Mouse (Mus musculus) hindbrain, embryonic 14.5 days (tissue): Measurements from ENCODE around the gene Sf1. TPM values are rescaled to one million over a fixed set of nuclear protein-coding genes. Genes with fewer than 3 reads are reported as not detected.

Source experiments
- ATAC-seq: fragments of 200-750 bp; cut with Nextera tagmentation; 2 replicates; pipeline ENCODE4 v1.8.0; 2017; ENCODE audit warnings: moderate number of reproducible peaks, mild to moderate bottlenecking, moderate TSS enrichment, moderate library complexity; ENCODE audit not compliant: low FRiP score
- DNase-seq: peaks from one replicate; pipeline ENCODE4 v3.0.0-alpha.2; 2015; ENCODE audit warnings: low spot score
- H3K27ac ChIP-seq: fragments of 300-500 bp; sonication (generic); 2 replicates; pipeline ENCODE4 v1.5.1; 2014; ENCODE audit warnings: mild to moderate bottlenecking, moderate library complexity
- H3K27me3 ChIP-seq: fragments of 300-500 bp; sonication (generic); 2 replicates; pipeline ENCODE4 v1.6.1; 2014; ENCODE audit warnings: mild to moderate bottlenecking, low read length, mixed read lengths; ENCODE audit not compliant: control insufficient read depth, insufficient read depth
- H3K36me3 ChIP-seq: fragments of 300-500 bp; sonication (generic); replicated peaks from 2 replicates; pipeline ENCODE4 v1.6.1; 2014; ENCODE audit not compliant: control insufficient read depth, insufficient read depth
- H3K4me1 ChIP-seq: fragments of 300-500 bp; sonication (generic); replicated peaks from 2 replicates; pipeline ENCODE4 v1.6.1; 2014; ENCODE audit warnings: antibody characterized with exemption, low read length, mixed read lengths; ENCODE audit not compliant: control insufficient read depth, insufficient read depth
- H3K4me2 ChIP-seq: fragments of 300-500 bp; sonication (generic); replicated peaks from 2 replicates; pipeline ENCODE4 v1.6.1; 2014; ENCODE audit warnings: mild to moderate bottlenecking, moderate library complexity
- H3K4me3 ChIP-seq: fragments of 300-500 bp; sonication (generic); replicated peaks from 2 replicates; pipeline ENCODE4 v1.5.1; 2014; ENCODE audit warnings: mild to moderate bottlenecking, low read length
- H3K9ac ChIP-seq: fragments of 300-500 bp; sonication (generic); 2 replicates; pipeline ENCODE4 v1.6.1; 2014
- H3K9me3 ChIP-seq: fragments of 300-500 bp; sonication (generic); 2 replicates; pipeline ENCODE4 v1.6.1; 2016; ENCODE audit warnings: low read length; ENCODE audit not compliant: control insufficient read depth
- WGBS: fragments of 180-500 bp; shearing (Covaris S2); extraction: QIAGEN DNeasy Blood & Tissue Kit; methylation state at CpG from one replicate; pipeline ENCODE4 v1.1.7; 2014; 5-methylcytosine and 5-hydroxymethylcytosine counted together
- polyA plus RNA-seq: library from polyadenylated mRNA; unstranded; fragments of >200 nt; fragmentation: Nextera tagmentation; extraction: Ambion mirVana; gene quantifications from 2 replicates; pipeline ENCODE4 v1.2.1, GENCODE M21; 2014

Gene Sf1
- polyA plus RNA-seq, 1 experiment from 2014 or later: 103 TPM

GRCm38 (mm10) chr19:6377327-6378040 lies 14.0 kb downstream of the Sf1 start:
- no peak for ATAC-seq

GRCm38 (mm10) chr19:6380411-6381166 lies 17.1 kb downstream of the Sf1 start:
- Histone ChIP-seq H3K27me3 (no peaks in the 10 kb centered on the region), H3K9me3 (no peaks in the 10 kb centered on the region), H3K27ac (no peak overlapping the region), H3K4me3 (no peak overlapping the region), H3K4me1 (peaks cover 8% of the 10 kb centered on the region; the same call in 1 of the 2 replicates), H3K36me3 (peaks cover 40% of the 10 kb centered on the region), H3K9ac (no peak overlapping the region), H3K4me2 (no peak overlapping the region)
- 94% methylated on average over 9 of the region's 9 CpGs for WGBS
- no peak for ATAC-seq
- DNase-seq: no peak

More at GRCm38 (mm10) chr19:6377327-6378040, 14.0 kb downstream of the Sf1 start:
- 52% methylated on average over 11 of the region's 11 CpGs for WGBS
- DNase-seq: peak; percentile 36
- no peak overlapping the region for H3K4me2 ChIP-seq
- no peaks in the 10 kb centered on the region for H3K9me3 ChIP-seq
- H3K27ac ChIP-seq: 0 out of 2 replicates have a peak overlapping the region, but pooled peaks have one; percentile 51
- H3K4me3 ChIP-seq: no peak overlapping the region
- H3K4me1 ChIP-seq: no peaks in the 10 kb centered on the region; the same call in 1 of the 2 replicates
- H3K9ac ChIP-seq: no peak overlapping the region
- no peaks in the 10 kb centered on the region for H3K27me3 ChIP-seq
- peaks cover 71% of the 10 kb centered on the region for H3K36me3 ChIP-seq

DNA sequence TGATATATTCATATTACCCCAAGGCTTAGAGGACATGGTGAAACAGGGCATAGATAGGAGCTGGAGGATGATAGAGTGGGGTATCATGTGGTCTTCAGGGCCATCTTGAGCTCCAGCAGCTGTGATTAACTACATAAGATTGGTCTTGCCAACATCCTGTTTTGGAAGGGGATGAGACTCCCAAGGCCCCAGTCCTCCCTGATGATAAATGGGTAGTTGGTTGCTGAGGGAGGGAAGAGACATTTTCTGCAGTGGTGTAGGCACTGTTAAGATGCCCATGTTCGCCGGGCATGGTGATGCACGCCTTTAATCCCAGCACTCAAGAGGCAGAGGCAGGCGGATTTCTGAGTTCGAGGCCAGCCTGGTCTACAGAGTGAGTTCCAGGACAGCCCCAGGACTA lies 17.7 kb downstream of the Sf1 start:
- Histone ChIP-seq H3K9me3 (no peaks in the 10 kb centered on the region), H3K4me2 (no peak overlapping the region), H3K4me1 (peaks cover 8% of the 10 kb centered on the region; the same call in 1 of the 2 replicates), H3K9ac (no peak overlapping the region), H3K27ac (no peak overlapping the region), H3K4me3 (no peak overlapping the region), H3K36me3 (peaks cover 34% of the 10 kb centered on the region), H3K27me3 (no peaks in the 10 kb centered on the region)
- no peak for ATAC-seq
- WGBS: 96% methylated on average over 5 of the region's 5 CpGs
- DNase-seq: no peak

DNA sequence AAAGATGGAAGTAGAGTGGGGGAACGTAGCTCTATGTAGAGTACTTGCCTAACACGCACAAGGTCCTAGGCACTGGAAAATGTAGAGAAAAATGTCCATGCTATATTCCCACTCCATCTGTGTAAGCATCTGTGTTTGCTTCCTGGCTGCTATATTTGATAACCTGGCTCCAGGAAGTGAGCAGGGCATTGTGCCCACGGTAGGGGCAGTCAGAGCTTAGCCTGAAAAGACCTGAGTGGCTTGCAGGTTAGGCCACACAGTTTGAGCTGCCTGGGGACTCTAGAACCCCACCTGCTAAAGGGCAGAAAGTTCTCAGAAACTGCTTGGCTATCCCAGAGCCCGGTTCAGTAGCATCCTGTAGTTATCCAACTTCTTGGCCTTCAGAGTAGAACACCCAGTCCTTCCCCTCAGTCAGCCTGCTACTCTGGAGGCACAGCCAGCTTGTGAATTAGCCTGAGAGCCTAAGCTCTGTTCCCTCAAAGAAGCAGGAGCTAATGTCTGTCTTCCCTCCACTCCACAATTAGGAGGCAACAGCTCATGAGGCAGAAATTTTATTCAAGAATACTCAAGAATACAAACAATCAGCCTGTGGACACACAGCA lies 18.9 kb downstream of the Sf1 start:
- Histone ChIP-seq H3K9ac (no peak overlapping the region), H3K4me2 (no peak overlapping the region), H3K4me3 (no peak overlapping the region), H3K4me1 (peaks cover 8% of the 10 kb centered on the region; the same call in 1 of the 2 replicates), H3K27ac (no peak overlapping the region), H3K27me3 (no peaks in the 10 kb centered on the region), H3K36me3 (peaks cover 22% of the 10 kb centered on the region), H3K9me3 (no peaks in the 10 kb centered on the region)
- no peak for DNase-seq
- no peak for ATAC-seq
- 84% methylated on average over 4 of the region's 4 CpGs for WGBS

- no peaks in the 10 kb centered on the region for H3K27me3 ChIP-seq
- ATAC-seq (no peak), DNase-seq (no peak)
- no peaks in the 10 kb centered on the region for H3K9me3 ChIP-seq
- H3K4me3 ChIP-seq: no peak overlapping the region
- H3K9ac ChIP-seq: no peak overlapping the region
- H3K4me2 ChIP-seq: no peak overlapping the region
- H3K36me3 ChIP-seq: peaks cover 11% of the 10 kb centered on the region
- H3K4me1 ChIP-seq: 0 out of 2 replicates have a peak, but pooled peaks cover 8% of the 10 kb centered on the region
- 50% methylated on average over 5 of the region's 5 CpGs for WGBS
- peak overlapping the region; percentile 26; the same call in 1 of the 2 replicates for H3K27ac ChIP-seq
Observed at GRCm38 (mm10) chr19:6383470-6383869, 20.0 kb downstream of the Sf1 start.

DNA sequence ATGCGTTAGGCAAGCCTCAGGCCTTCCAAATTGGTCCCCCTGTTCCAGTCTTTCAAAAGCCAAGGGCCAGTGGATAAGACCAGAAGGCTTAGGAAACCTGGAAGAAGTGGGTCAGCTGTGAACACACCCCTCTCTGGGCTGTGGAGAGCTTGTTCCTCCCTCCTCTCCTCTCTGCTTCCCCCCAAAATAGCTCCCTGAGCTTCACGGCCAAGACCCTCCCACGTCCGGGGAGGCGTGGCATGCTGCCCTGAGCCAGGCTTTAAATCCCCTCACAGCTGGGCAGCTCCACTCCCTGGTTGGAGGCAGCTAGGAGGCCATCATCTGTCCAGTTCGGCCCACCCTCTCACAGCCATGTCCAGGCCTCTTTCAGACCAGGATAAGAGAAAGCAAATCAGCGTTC lies 20.6 kb downstream of the Sf1 start, which contains the start of gene Pygm:
Gene Pygm (plus strand): TSS at position 272 of the 400 bp plus-strand sequence.
- no peak within 1 kb of the TSS for H3K4me3 ChIP-seq
- peaks cover 6% of the 10 kb centered on the region; the same call in 1 of the 2 replicates for H3K36me3 ChIP-seq
- DNase-seq: no peak
- H3K4me2 ChIP-seq: no peak within 1 kb of the TSS
- no peak within 1 kb of the TSS for H3K9ac ChIP-seq
- H3K4me1 ChIP-seq: 0 out of 2 replicates have a peak, but pooled peaks cover 8% of the 10 kb centered on the region
- H3K27me3 ChIP-seq: no peaks in the 10 kb centered on the region
- no peak for ATAC-seq
- peak within 1 kb of the TSS; percentile 26; the same call in 1 of the 2 replicates for H3K27ac ChIP-seq
- H3K9me3 ChIP-seq: no peaks in the 10 kb centered on the region
- WGBS: 19% methylated on average over 7 of the region's 7 CpGs

- H3K36me3 ChIP-seq: peaks cover 6% of the 10 kb centered on the region; the same call in 1 of the 2 replicates
- no peaks in the 10 kb centered on the region for H3K27me3 ChIP-seq
- H3K4me2 ChIP-seq: no peak overlapping the region
- ATAC-seq (no peak), DNase-seq (no peak)
- WGBS: 82% methylated on average over 11 of the region's 11 CpGs
- H3K27ac ChIP-seq: no peak overlapping the region
- no peaks in the 10 kb centered on the region for H3K9me3 ChIP-seq
- H3K4me3 ChIP-seq: no peak overlapping the region
- H3K4me1 ChIP-seq: 0 out of 2 replicates have a peak, but pooled peaks cover 15% of the 10 kb centered on the region
- no peak overlapping the region for H3K9ac ChIP-seq
Observed at GRCm38 (mm10) chr19:6384954-6385353, 21.5 kb downstream of the Sf1 start.

DNA sequence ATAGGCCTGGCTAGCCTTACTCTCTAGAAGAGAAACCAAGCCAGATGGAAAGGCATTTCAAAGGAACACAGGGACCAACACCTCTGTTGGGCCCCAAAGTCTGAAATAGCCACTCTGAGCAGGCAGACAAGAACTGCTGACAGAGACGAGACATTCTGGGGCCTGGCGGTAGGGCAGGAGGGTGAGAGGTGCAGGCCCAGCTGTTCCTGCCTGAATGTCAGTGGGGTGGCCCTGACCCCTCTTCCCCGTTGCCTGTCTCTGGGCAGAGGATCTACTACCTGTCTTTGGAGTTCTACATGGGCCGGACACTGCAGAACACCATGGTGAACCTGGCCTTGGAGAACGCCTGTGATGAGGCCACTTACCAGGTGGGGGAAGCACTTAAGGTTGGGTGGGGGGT lies 21.9 kb downstream of the Sf1 start:
- H3K27me3 ChIP-seq: no peaks in the 10 kb centered on the region
- DNase-seq (no peak), ATAC-seq (no peak)
- no peak overlapping the region for H3K27ac ChIP-seq
- H3K4me2 ChIP-seq: no peak overlapping the region
- 77% methylated on average over 5 of the region's 5 CpGs for WGBS
- 0 out of 2 replicates have a peak, but pooled peaks cover 16% of the 10 kb centered on the region for H3K4me1 ChIP-seq
- H3K4me3 ChIP-seq: no peak overlapping the region
- H3K36me3 ChIP-seq: peaks cover 4% of the 10 kb centered on the region; the same call in 1 of the 2 replicates
- no peaks in the 10 kb centered on the region for H3K9me3 ChIP-seq
- no peak overlapping the region for H3K9ac ChIP-seq

GRCm38 (mm10) chr19:6385821-6386220 lies 22.3 kb downstream of the Sf1 start:
- no peak for DNase-seq
- Histone ChIP-seq H3K4me2 (no peak overlapping the region), H3K27ac (no peak overlapping the region), H3K9ac (no peak overlapping the region), H3K4me3 (no peak overlapping the region), H3K9me3 (no peaks in the 10 kb centered on the region), H3K4me1 (0 out of 2 replicates have a peak, but pooled peaks cover 16% of the 10 kb centered on the region), H3K27me3 (no peaks in the 10 kb centered on the region), H3K36me3 (peaks cover under 1% of the 10 kb centered on the region; the same call in 1 of the 2 replicates)
- ATAC-seq: no peak
- WGBS: 77% methylated on average over 7 of the region's 7 CpGs
